Comparison of ENCODE assay signal across 20 mouse cellular contexts in the genomic region with DNA sequence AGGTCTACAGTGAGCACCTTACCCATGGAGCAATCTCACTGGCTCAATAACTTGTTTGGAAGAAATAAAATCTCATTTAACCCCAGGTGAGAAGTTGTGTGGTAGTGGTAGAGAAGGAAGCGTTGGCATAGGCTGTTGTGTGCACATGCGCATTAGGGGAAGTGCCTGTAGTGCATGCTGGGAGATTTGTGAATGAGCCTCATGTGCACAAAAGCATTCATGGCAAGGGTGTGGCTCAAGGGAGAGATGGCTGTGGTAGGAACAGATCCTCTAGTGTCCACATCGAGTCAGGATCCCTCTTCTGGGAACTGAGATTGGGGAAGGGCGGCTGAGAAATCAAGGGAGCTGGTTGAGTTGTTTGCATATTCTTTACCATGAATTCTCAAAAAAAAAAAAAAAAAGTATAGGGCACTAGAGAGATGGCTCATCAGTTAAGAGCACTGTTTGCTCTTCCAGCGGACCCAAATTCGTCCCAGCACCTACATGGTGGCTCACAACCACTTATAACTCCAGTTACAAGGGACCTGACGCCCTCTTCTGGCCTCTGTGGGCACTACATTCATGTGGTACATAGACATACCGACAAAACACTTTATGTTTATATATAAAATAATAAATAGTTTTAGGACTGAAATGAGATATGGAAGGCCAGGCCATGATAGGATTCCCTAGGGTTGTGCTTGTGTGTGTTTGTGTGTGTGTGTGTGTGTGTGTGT. TPM values are rescaled to one million over a fixed set of nuclear protein-coding genes. Genes with fewer than 3 reads are reported as not detected.
DNase-seq lines count a peak whose midpoint lies in the region; ATAC-seq and TF ChIP-seq lines count a peak whose summit lies in the region.
"Had no signal": no experiment of that assay in that cellular context is flagged by ENCODE, and none has a peak within 500 bp of the region (broad histone marks: within the 10 kb centered on the region; RNA-seq: fewer than 3 reads in every experiment).

No protein-coding gene starts in this region.

- H3K4me1 ChIP-seq in cerebellum, adult 2 months (ENCODE audit: control insufficient read depth, insufficient read depth, low read length), result peaks cover 36% of the 10 kb centered on the region
- H3K4me1 ChIP-seq in lung, postnatal 0 days (ENCODE audit: insufficient read depth, low read depth, low read length), result no peaks in the 10 kb centered on the region
- peaks cover 0 to 7% of the 10 kb centered on the region in 2 experiments; a peak in 1 of 4 replicates for H3K4me1 ChIP-seq in ES-E14 (ENCODE audit: control insufficient read depth in 2 of 2, insufficient read depth in 2 of 2, low read length in 2 of 2, poor library complexity in 1 of 2)
- peaks cover 14% of the 10 kb centered on the region for H3K4me1 ChIP-seq in midbrain, embryonic 11.5 days (ENCODE audit: control insufficient read depth, insufficient read depth, low read length)
- H3K4me1 ChIP-seq in midbrain, embryonic 10.5 days, result peaks cover 45% of the 10 kb centered on the region
- H3K4me1 ChIP-seq: liver, embryonic 15.5 days had no signal

- H3K9me3 ChIP-seq in lung, postnatal 0 days (ENCODE audit: low read length), result no peaks in the 10 kb centered on the region
- no peaks in the 10 kb centered on the region for H3K9me3 ChIP-seq in ES-E14 (ENCODE audit: control insufficient read depth, insufficient read depth, low read depth, low read length)
- H3K9me3 ChIP-seq in midbrain, embryonic 11.5 days (ENCODE audit: control insufficient read depth, low read length), result no peaks in the 10 kb centered on the region
- no peaks in the 10 kb centered on the region for H3K9me3 ChIP-seq in midbrain, embryonic 10.5 days (replicated peaks)
- H3K9me3 ChIP-seq: forebrain, embryonic 15.5 days; hindbrain, embryonic 12.5 days; liver, embryonic 15.5 days had no signal

- no peak overlapping the region for H3K4me2 ChIP-seq in lung, postnatal 0 days (replicated peaks; ENCODE audit: low read depth, low read length)
- H3K4me2 ChIP-seq in midbrain, embryonic 11.5 days, result no peak overlapping the region
- H3K4me2 ChIP-seq: forebrain, embryonic 15.5 days; hindbrain, embryonic 12.5 days; liver, embryonic 15.5 days had no signal

- no peak overlapping the region for H3K4me3 ChIP-seq in cerebellum, adult 2 months (replicated peaks; ENCODE audit: insufficient read depth, low read depth, low read length)
- no peak overlapping the region for H3K4me3 ChIP-seq in lung, postnatal 0 days (ENCODE audit: low read depth, low read length)
- H3K4me3 ChIP-seq in ES-E14 (ENCODE audit: insufficient read depth in 1 of 2, low read depth in 1 of 2, low read length in 2 of 2, poor library complexity in 1 of 2, severe bottlenecking in 1 of 2), result no peak overlapping the region
- no peak overlapping the region for H3K4me3 ChIP-seq in midbrain, embryonic 11.5 days (ENCODE audit: low read depth, low read length)
- no peak overlapping the region for H3K4me3 ChIP-seq in midbrain, embryonic 10.5 days
- H3K4me3 ChIP-seq: forebrain, embryonic 15.5 days; heart, adult 2 months; hindbrain, embryonic 12.5 days; liver, embryonic 15.5 days had no signal

- 0 out of 2 replicates have a peak, but pooled peaks have one; percentile 9 for TF ChIP-seq CTCF in cerebellum, adult 2 months (IDR thresholded peaks at IDR 0.05; ENCODE audit: borderline replicate concordance, insufficient read depth, low read depth, low read length)
- 0 out of 2 replicates have a peak, but pooled peaks have one; percentile 22 for TF ChIP-seq CTCF in lung, postnatal 0 days (IDR thresholded peaks at IDR 0.05)

- 91% methylated on average over 8 of the region's 8 CpGs for WGBS in cerebellum, adult 2 months
- WGBS in lung, postnatal 0 days, result 71% methylated on average over 8 of the region's 8 CpGs
- 80% methylated on average over 8 of the region's 8 CpGs for WGBS in midbrain, embryonic 11.5 days
- 85% methylated on average over 8 of the region's 8 CpGs for WGBS in midbrain, embryonic 10.5 days

- no peak for TF ChIP-seq EP300 in lung, postnatal 0 days (IDR thresholded peaks at IDR 0.05)

- in situ Hi-C loops in ES-E14 (cut with MboI; ENCODE audit: low sequenced_read_pairs in 2 of 2, unreplicated experiment in 2 of 2), result loop anchor here (5.0 to 10.0 kb wide), 2 partner anchors 83 to 85 kb away; no protein-coding TSS in a partner anchor

- no peak overlapping the region for H3K27ac ChIP-seq in cerebellum, adult 2 months (ENCODE audit: insufficient read depth, low read length)
- no peak overlapping the region for H3K27ac ChIP-seq in lung, postnatal 0 days (ENCODE audit: low read length)
- H3K27ac ChIP-seq in ES-E14 (ENCODE audit: insufficient read depth, low read depth, low read length, poor library complexity, severe bottlenecking), result no peak overlapping the region
- no peak overlapping the region for H3K27ac ChIP-seq in midbrain, embryonic 11.5 days (ENCODE audit: low read depth, low read length)
- H3K27ac ChIP-seq in midbrain, embryonic 10.5 days (replicated peaks), result no peak overlapping the region
- H3K27ac ChIP-seq: forebrain, embryonic 15.5 days; heart, adult 2 months; hindbrain, embryonic 12.5 days; liver, embryonic 15.5 days; macrophage had no signal

- TF ChIP-seq POLR2A in cerebellum, adult 2 months (IDR thresholded peaks at IDR 0.05; ENCODE audit: borderline replicate concordance, insufficient read depth, low read length), result no peak

- no peak for DNase-seq in cerebellum, adult 2 months
- no peak for DNase-seq in cerebellum, adult 11 months
- DNase-seq in lung, postnatal 0 days (ENCODE audit: low spot score), result no peak
- DNase-seq in lung, adult 18-20 months, result no peak
- no peak for DNase-seq in ES-E14 (ENCODE audit: low read depth, low spot score)
- peak; percentile 24 for DNase-seq in splenic B cell, adult 2 months (ENCODE audit: low read depth, low spot score)
- no peak for DNase-seq in midbrain, embryonic 11.5 days (ENCODE audit: low spot score, missing footprints)
- DNase-seq in midbrain, embryonic 10.5 days (ENCODE audit: low spot score), result no peak
- DNase-seq: cerebellum, adult 18-20 months; heart, adult 2 months; kidney, adult 18-20 months; kidney, postnatal 14 days; left cerebral cortex, postnatal 4 days; midbrain, embryonic 14.5 days; right cerebral cortex, postnatal 25 days; thymus, postnatal 14 days had no signal

- no peak for ATAC-seq in lung, postnatal 0 days
- no peak for ATAC-seq in midbrain, embryonic 11.5 days (ENCODE audit: low FRiP score)
- ATAC-seq: forebrain, embryonic 15.5 days had no signal

- H3K36me3 ChIP-seq in lung, postnatal 0 days (ENCODE audit: insufficient read depth, low read length), result no peaks in the 10 kb centered on the region
- H3K36me3 ChIP-seq in ES-E14 (ENCODE audit: control insufficient read depth, insufficient read depth, low read length, poor library complexity, severe bottlenecking), result no peaks in the 10 kb centered on the region
- no peaks in the 10 kb centered on the region for H3K36me3 ChIP-seq in splenic B cell, adult 2 months (ENCODE audit: control insufficient read depth, insufficient read depth, low read length, poor library complexity, severe bottlenecking)
- no peaks in the 10 kb centered on the region for H3K36me3 ChIP-seq in midbrain, embryonic 11.5 days (ENCODE audit: control insufficient read depth, insufficient read depth, low read length)
- no peaks in the 10 kb centered on the region for H3K36me3 ChIP-seq in midbrain, embryonic 10.5 days
- H3K36me3 ChIP-seq: forebrain, embryonic 15.5 days; hindbrain, embryonic 12.5 days; liver, embryonic 15.5 days had no signal

- no peaks in the 10 kb centered on the region for H3K27me3 ChIP-seq in cerebellum, adult 2 months (ENCODE audit: control insufficient read depth, insufficient read depth, low read length)
- H3K27me3 ChIP-seq in lung, postnatal 0 days (replicated peaks; ENCODE audit: insufficient read depth, low read length), result no peaks in the 10 kb centered on the region
- no peaks in the 10 kb centered on the region for H3K27me3 ChIP-seq in splenic B cell, adult 2 months (ENCODE audit: control insufficient read depth, insufficient read depth, low read length, poor library complexity, severe bottlenecking)
- H3K27me3 ChIP-seq in midbrain, embryonic 11.5 days (ENCODE audit: control insufficient read depth, insufficient read depth, low read length), result no peaks in the 10 kb centered on the region
- H3K27me3 ChIP-seq in midbrain, embryonic 10.5 days (ENCODE audit: low read depth, poor library complexity, severe bottlenecking), result peaks cover 58% of the 10 kb centered on the region
- H3K27me3 ChIP-seq: forebrain, embryonic 15.5 days had no signal

- H3K9ac ChIP-seq in lung, postnatal 0 days (replicated peaks; ENCODE audit: low read depth), result no peak overlapping the region
- no peak overlapping the region for H3K9ac ChIP-seq in ES-E14 (ENCODE audit: insufficient read depth, low read depth, low read length, poor library complexity, severe bottlenecking)
- no peak overlapping the region for H3K9ac ChIP-seq in midbrain, embryonic 11.5 days (ENCODE audit: low read length)
- H3K9ac ChIP-seq: forebrain, embryonic 15.5 days; hindbrain, embryonic 12.5 days; liver, embryonic 15.5 days had no signal

TF ChIP-seq in ES-E14, 5 proteins besides CTCF, POLR2A, EP300 and RAD21:
- TF ChIP-seq CHD2 (IDR thresholded peaks at IDR 0.05; ENCODE audit: low read depth, low read length), result no peak
- peak; percentile 88; the same call in 1 of the 2 replicates for TF ChIP-seq ZC3H11A (IDR thresholded peaks at IDR 0.05; ENCODE audit: borderline replicate concordance, low read depth, low read length)
- no peak for TF ChIP-seq MAFK (IDR thresholded peaks at IDR 0.05; ENCODE audit: insufficient read depth, low read depth, low read length)

RNA-seq across cellular contexts. Expression of a gene that starts 59.4 kb away (rescaled TPM):
- polyA plus RNA-seq in cerebellum, adult 2 months (2012; rRNA removed), result 37.7 and 41.0 TPM in 2 replicates
- 1.4 and 1.9 TPM in 2 replicates for polyA plus RNA-seq in lung, postnatal 0 days (2015; fragmentation: Nextera tagmentation; extraction: Ambion mirVana)
- total RNA-seq in ES-E14 (2012; rRNA removed), result 0.31 and 0.95 TPM in 2 replicates
- polyA plus RNA-seq in midbrain, embryonic 11.5 days (2014; fragmentation: Nextera tagmentation; extraction: Ambion mirVana), result 2.2 and 2.9 TPM in 2 replicates
- polyA plus RNA-seq in midbrain, embryonic 10.5 days (2016; fragmentation: Nextera tagmentation; extraction: Ambion mirVana), result 2.8 TPM in 2 replicates
